Mouse (Mus musculus) forebrain, embryonic 11.5 days (tissue): Measurements from ENCODE around the gene Ube2c. TPM values are rescaled to one million over a fixed set of nuclear protein-coding genes. Genes with fewer than 3 reads are reported as not detected.

Experiments used
- ATAC-seq: fragments of 200-750 bp; cut with Nextera tagmentation; replicated peaks from 2 replicates; pipeline ENCODE4 v1.8.0; 2017; ENCODE audit warnings: moderate TSS enrichment; ENCODE audit not compliant: low FRiP score
- DNase-seq: peaks from one replicate; pipeline ENCODE4 v3.0.0-alpha.2; 2017; ENCODE audit warnings: low spot score
- H3K27ac ChIP-seq: fragments of 300-500 bp; sonication (generic); 2 replicates; pipeline ENCODE4 v1.5.1; 2014; ENCODE audit warnings: low read depth, low read length
- H3K27me3 ChIP-seq: fragments of 300-500 bp; sonication (generic); 2 replicates; pipeline ENCODE4 v1.6.1; 2014; ENCODE audit warnings: mild to moderate bottlenecking, low read length, mixed read lengths; ENCODE audit not compliant: control insufficient read depth, insufficient read depth
- H3K36me3 ChIP-seq: fragments of 300-500 bp; sonication (generic); 2 replicates; pipeline ENCODE4 v1.6.1; 2014; ENCODE audit warnings: mild to moderate bottlenecking, low read length, moderate library complexity, mixed read lengths; ENCODE audit not compliant: control insufficient read depth, insufficient read depth
- H3K4me1 ChIP-seq: fragments of 300-500 bp; sonication (generic); replicated peaks from 2 replicates; pipeline ENCODE4 v1.6.1; 2014; ENCODE audit warnings: low read length, mixed read lengths; ENCODE audit not compliant: control insufficient read depth, insufficient read depth
- H3K4me2 ChIP-seq: fragments of 300-500 bp; sonication (generic); 2 replicates; pipeline ENCODE4 v1.6.1; 2014; ENCODE audit warnings: low read depth, mild to moderate bottlenecking, low read length, moderate library complexity, mixed read lengths; ENCODE audit not compliant: severe bottlenecking
- H3K4me3 ChIP-seq: fragments of 300-500 bp; sonication (generic); 2 replicates; pipeline ENCODE4 v1.5.1; 2014; ENCODE audit warnings: low read depth, low read length
- H3K9ac ChIP-seq: fragments of 300-500 bp; sonication (generic); 2 replicates; pipeline ENCODE4 v1.6.1; 2014; ENCODE audit warnings: low read length
- H3K9me3 ChIP-seq: fragments of 300-500 bp; sonication (generic); 2 replicates; pipeline ENCODE4 v1.6.1; 2016; ENCODE audit warnings: low read length, mixed read lengths; ENCODE audit not compliant: control insufficient read depth
- WGBS: fragments of 180-500 bp; shearing (Covaris S2); extraction: QIAGEN DNeasy Blood & Tissue Kit; methylation state at CpG from one replicate; pipeline ENCODE4 v1.1.7; 2014; 5-methylcytosine and 5-hydroxymethylcytosine counted together
- polyA plus RNA-seq: library from polyadenylated mRNA; unstranded; fragments of >200 nt; fragmentation: Nextera tagmentation; extraction: Ambion mirVana; gene quantifications from 2 replicates; pipeline ENCODE4 v1.2.1, GENCODE M21; 2014

Gene Ube2c
- polyA plus RNA-seq: 677 and 686 TPM in 2 replicates

DNA sequence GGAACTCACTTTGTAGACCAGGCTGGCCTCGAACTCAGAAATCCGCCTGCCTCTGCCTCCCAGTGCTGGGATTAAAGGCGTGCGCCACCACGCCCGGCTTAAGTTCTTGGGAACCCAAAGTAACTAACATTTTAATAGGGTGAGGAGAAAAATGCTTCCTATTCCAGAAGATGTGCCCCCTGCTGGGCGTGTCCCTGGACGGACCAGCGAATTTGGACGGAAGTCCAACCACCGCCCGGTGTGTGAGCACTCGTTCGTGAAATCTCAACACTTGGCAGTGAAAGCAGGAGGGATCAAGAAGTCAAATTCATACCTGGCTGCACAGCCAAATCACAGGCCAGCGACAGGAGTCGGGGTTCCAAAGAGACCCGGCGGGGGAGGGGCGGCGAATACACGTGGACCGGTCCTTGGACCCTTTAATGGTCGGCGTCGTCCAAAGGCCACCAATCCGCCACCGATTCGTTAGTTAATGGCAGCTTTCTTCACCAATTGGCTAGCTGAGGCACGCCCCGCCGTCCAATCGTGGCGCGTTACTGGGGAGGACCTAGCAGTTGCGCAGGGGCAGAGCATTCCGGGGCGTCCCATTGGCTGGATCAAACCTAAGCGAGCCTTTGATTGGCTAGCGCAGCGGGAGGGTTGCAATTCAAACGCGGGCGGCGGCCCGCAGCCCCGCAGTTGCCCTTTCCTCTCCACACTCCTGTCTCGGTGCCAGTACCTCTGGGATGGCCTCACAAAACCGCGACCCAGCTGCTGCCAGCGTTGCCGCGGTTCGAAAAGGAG lies at the start of gene Ube2c:
Gene Ube2c, plus strand, starts transcription at position 641 of the 780 bp plus-strand sequence.
- H3K27ac ChIP-seq: no peak within 1 kb of the TSS

DNA sequence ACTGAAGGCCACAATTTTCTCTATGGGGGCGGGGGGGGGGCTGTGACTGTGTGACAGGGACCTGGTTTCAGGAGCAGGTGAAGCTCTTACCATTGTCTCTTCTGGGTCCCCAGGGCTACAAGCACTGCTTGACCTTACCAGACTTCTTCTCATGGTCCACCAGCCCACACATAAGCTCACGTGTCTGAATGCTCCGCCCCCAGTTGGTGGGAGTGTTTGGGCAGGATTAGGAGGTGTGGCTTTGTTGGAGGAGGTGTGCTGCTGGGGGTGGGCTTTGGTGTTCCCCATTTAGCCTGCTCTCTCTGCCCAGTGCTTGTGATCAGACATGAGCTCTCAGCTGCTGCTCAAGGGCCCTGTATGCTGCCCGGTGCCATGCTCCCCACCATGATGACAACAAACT lies 46.4 kb upstream of the Ube2c start:
- 56% methylated on average over 4 of the region's 4 CpGs for WGBS
- Histone ChIP-seq H3K27ac (no peak overlapping the region), H3K9ac (no peak overlapping the region), H3K4me2 (no peak overlapping the region), H3K36me3 (no peaks in the 10 kb centered on the region), H3K4me3 (no peak overlapping the region), H3K27me3 (no peaks in the 10 kb centered on the region), H3K4me1 (no peaks in the 10 kb centered on the region), H3K9me3 (no peaks in the 10 kb centered on the region)
- DNase-seq (no peak), ATAC-seq (no peak)

More for the DNA sequence above, at the start of gene Ube2c:
- peaks cover 9% of the 10 kb centered on the region for H3K36me3 ChIP-seq
- H3K9ac ChIP-seq: peak within 1 kb of the TSS; percentile 96
- peak within 1 kb of the TSS; percentile 64 for H3K4me2 ChIP-seq
- H3K27me3 ChIP-seq: no peaks in the 10 kb centered on the region
- WGBS: 3% methylated on average over 53 of the region's 53 CpGs
- H3K9me3 ChIP-seq: no peaks in the 10 kb centered on the region
- H3K4me1 ChIP-seq: peaks cover 15% of the 10 kb centered on the region
- DNase-seq (peak; percentile 98), ATAC-seq (peak; percentile 99)
- peak within 1 kb of the TSS; percentile 95 for H3K4me3 ChIP-seq

DNA sequence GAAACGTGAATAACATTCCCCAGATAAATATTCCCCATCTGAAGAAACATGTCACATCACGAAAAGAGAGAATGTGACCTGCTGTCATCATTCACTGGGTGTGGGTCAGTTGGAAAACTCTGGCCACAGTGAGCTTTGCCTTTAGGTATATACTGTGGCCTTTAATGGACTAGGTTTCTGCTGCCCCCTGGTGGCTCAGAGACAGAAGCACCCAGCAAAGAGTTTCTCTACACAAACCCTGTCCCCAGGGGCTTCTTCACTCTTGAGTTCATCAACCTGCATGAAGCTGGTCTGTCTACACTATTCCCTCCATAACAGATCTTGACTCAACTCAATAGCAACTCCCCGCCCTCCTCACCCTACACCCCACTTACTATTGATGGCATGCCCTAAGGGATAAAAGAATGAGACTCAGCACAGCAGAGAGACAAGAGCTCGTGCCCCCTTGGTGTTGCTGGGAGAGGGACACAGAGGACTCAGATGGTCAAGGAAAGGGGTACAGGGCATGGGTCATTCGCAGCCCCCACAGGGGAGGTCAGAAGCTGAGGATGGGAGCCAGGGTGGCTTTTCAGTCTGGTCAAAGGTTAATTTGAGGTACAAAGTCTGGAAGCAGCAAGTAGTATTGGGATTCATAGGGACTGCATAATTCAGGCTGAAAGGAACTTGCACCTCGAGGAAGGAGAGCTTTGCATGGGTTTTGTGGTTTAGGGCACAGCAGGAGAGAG lies 43.6 kb upstream of the Ube2c start:
- H3K36me3 ChIP-seq: no peaks in the 10 kb centered on the region
- H3K4me2 ChIP-seq: no peak overlapping the region
- no peaks in the 10 kb centered on the region for H3K27me3 ChIP-seq
- DNase-seq (peak; percentile 77), ATAC-seq (no peak)
- 26% methylated on average over 6 of the region's 6 CpGs for WGBS
- no peaks in the 10 kb centered on the region for H3K9me3 ChIP-seq
- H3K9ac ChIP-seq: no peak overlapping the region
- no peak overlapping the region for H3K27ac ChIP-seq
- H3K4me1 ChIP-seq: no peaks in the 10 kb centered on the region
- no peak overlapping the region for H3K4me3 ChIP-seq

DNA sequence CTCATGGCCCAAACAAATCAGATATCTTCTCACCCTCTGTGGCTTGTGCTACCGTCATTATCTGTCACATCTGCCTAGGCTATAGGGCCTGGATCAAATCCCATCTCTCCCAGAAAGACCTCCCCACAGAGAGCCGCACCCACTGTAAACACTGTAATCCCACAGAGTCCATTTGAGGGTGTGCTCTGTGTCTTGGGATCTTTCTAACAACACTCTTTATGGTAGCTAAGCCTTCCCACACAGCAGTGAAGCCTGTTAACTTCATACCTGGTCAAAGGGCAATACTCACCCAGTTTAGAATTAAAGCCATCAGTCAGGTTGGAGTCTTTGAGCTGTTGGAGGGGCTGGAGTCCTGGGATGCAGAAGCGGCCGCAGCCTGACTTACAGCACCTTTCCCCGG lies 38.0 kb upstream of the Ube2c start:
- DNase-seq (no peak), ATAC-seq (no peak)
- H3K9me3 ChIP-seq: no peaks in the 10 kb centered on the region
- no peaks in the 10 kb centered on the region for H3K4me1 ChIP-seq
- no peak overlapping the region for H3K4me3 ChIP-seq
- H3K27me3 ChIP-seq: no peaks in the 10 kb centered on the region
- WGBS: 86% methylated on average over 5 of the region's 5 CpGs
- H3K27ac ChIP-seq: no peak overlapping the region
- no peak overlapping the region for H3K4me2 ChIP-seq
- H3K9ac ChIP-seq: no peak overlapping the region
- no peaks in the 10 kb centered on the region for H3K36me3 ChIP-seq

DNA sequence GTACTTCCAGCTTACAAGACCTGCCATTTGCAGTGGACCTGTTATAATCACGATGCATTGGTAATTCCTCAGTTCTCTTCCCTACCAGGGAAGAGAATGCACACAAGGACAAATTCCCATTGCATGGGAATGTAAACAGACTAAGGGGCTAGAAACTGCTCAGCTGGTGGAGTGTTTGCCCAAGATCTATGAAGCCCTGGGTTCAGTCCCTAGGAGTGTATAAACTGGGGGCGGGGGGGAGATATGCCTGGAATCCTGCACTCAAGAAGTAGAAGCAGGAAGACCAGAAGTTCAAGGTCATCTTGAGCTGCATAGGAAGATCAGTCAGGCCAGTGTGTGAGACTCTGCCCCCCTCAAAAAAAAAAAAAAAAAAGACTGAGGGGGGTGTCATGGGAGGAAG lies 36.4 kb upstream of the Ube2c start:
- Histone ChIP-seq H3K27me3 (no peaks in the 10 kb centered on the region), H3K27ac (no peak overlapping the region), H3K9me3 (no peaks in the 10 kb centered on the region), H3K4me2 (no peak overlapping the region), H3K9ac (no peak overlapping the region), H3K36me3 (no peaks in the 10 kb centered on the region), H3K4me1 (no peaks in the 10 kb centered on the region), H3K4me3 (no peak overlapping the region)
- DNase-seq: no peak
- ATAC-seq: no peak
- 94% methylated on average over 2 of the region's 2 CpGs for WGBS

DNA sequence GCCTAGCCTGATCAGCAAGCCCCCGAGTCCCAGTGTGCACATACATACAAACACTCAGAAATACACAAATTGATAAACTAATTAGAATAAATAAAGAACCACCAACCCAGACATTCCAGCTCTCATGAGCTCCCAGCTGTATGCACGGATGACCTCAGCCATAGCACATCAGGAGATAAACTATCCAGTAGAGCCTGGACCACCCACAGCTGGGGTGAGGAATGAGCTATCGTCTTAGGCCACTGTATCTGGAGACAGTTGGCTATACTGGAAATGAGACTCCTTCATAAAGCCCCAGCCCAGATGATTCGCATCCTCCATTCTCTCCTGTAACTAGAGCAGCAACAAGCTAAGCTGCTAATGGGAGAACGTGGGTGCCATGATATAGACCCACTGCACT lies 34.9 kb upstream of the Ube2c start:
- Histone ChIP-seq H3K9ac (no peak overlapping the region), H3K4me3 (no peak overlapping the region), H3K4me1 (no peaks in the 10 kb centered on the region), H3K4me2 (no peak overlapping the region), H3K27me3 (no peaks in the 10 kb centered on the region), H3K36me3 (no peaks in the 10 kb centered on the region), H3K9me3 (no peaks in the 10 kb centered on the region), H3K27ac (no peak overlapping the region)
- 82% methylated on average over 5 of the region's 5 CpGs for WGBS
- ATAC-seq (no peak), DNase-seq (no peak)

DNA sequence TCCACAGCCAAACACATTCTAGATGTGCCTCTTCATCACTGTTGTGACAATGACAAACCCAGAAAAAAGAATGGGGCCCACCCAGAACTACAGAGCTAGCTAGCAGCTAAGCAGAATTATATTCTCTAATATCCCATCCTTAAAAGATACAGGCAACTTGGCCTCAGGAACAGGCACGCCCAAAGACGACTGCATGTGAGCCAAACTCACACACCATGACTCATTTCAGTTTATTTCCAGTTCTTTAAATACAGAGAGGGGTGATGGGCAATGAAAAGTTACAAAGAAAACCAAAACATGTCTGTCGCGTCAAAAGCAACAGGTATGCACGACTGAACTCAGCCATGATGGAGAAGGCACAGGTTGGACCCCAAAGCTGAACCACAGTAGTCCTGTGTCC lies 34.3 kb upstream of the Ube2c start:
- WGBS: 90% methylated on average over 5 of the region's 5 CpGs
- Histone ChIP-seq H3K9ac (no peak overlapping the region), H3K4me1 (no peaks in the 10 kb centered on the region), H3K9me3 (no peaks in the 10 kb centered on the region), H3K36me3 (no peaks in the 10 kb centered on the region), H3K4me2 (no peak overlapping the region), H3K4me3 (no peak overlapping the region), H3K27me3 (no peaks in the 10 kb centered on the region), H3K27ac (no peak overlapping the region)
- ATAC-seq (no peak), DNase-seq (no peak)

DNA sequence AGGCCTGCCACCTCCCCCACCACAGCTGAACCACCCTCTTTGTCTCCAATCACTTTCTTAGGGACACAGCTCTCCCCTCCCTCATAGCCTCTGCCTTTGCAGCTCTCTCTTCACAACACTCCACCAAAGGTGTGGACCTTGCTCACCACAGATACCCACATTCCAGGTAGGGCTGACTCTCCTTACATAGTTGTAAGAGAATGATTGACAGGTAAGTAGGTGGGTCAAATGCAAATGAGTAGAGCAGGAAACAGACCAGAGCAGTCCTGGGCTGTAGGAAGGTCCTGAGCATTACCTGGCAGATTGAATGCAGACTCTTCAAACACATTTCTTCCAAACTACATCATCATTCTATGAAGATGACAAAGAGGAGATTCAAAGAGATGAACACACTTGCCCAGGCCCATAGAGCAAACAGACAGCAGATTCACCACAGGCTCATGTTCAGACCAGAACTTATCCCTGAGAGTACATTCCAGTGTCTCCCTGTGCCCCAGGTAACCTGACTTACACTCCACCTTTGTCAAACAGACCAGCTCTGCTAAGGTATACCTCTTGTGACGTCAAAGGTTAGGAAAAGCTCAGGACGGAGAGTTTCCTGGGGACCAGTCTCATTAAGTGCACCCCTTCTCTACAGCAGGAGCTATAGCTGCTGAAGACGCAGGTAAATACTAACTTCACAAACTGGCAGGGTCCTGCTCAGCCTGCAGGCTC lies 32.2 kb upstream of the Ube2c start:
- ATAC-seq (no peak), DNase-seq (no peak)
- no peak overlapping the region for H3K9ac ChIP-seq
- no peak overlapping the region for H3K4me2 ChIP-seq
- H3K9me3 ChIP-seq: no peaks in the 10 kb centered on the region
- WGBS: 71% methylated on average over 3 of the region's 3 CpGs
- H3K4me1 ChIP-seq: no peaks in the 10 kb centered on the region
- no peak overlapping the region for H3K4me3 ChIP-seq
- no peaks in the 10 kb centered on the region for H3K36me3 ChIP-seq
- H3K27me3 ChIP-seq: no peaks in the 10 kb centered on the region
- no peak overlapping the region for H3K27ac ChIP-seq
